Comparison of ENCODE assay signal across 16 mouse cellular contexts in genomic region chr4:31143166-31143565, GRCm38 (mm10).
DNase-seq lines count a peak whose midpoint lies in the region.
"Had no signal": no experiment of that assay in that cellular context is flagged by ENCODE, and none has a peak within 500 bp of the region (broad histone marks: within the 10 kb centered on the region; RNA-seq: fewer than 3 reads in every experiment).

No protein-coding gene starts in this region.

- intact Hi-C loops in left cerebral cortex, postnatal 4 days (cut with DNase I): no loop called here
- intact Hi-C loops in left cerebral cortex, postnatal 10 days (cut with DNase I): no loop called here

- peak; percentile 60 for DNase-seq in cerebellum, postnatal 14 days
- no peak for DNase-seq in cerebellum, adult 9-11 months
- peak; percentile 40 for DNase-seq in left cerebral cortex, postnatal 4 days
- no peak for DNase-seq in left cerebral cortex, postnatal 10 days (ENCODE audit: extremely low spot score in 1 of 2, low spot score in 2 of 2)
- peak; percentile 27 for DNase-seq in adipocyte (ENCODE audit: low spot score)
- no peak for DNase-seq in frontal cortex, postnatal 25 days (ENCODE audit: low spot score in 2 of 2)
- no peak for DNase-seq in kidney, adult 8-10 months
- DNase-seq: adrenal gland, adult 8-10 months; adrenal gland, postnatal 25 days; cerebellum, adult 11-12 months; cerebellum, adult 8-10 months; gastrocnemius, postnatal 14 days; heart, adult 18-20 months; heart, postnatal 14 days; heart, postnatal 4 days; kidney, adult 18-20 months had no signal

Comparison
In these comparisons a context has a peak if more than half of its experiments do, and no peak if none do; other contexts are left out.
1. DNase-seq: peak in cerebellum, postnatal 14 days (2 of 2), left cerebral cortex, postnatal 4 days (single experiment) and adipocyte (single experiment); none in cerebellum, adult 9-11 months (single experiment), left cerebral cortex, postnatal 10 days (0 of 2), frontal cortex, postnatal 25 days (0 of 2) and kidney, adult 8-10 months (0 of 2).